Mouse (Mus musculus): ENCODE measurements around the gene Rbmxl1.

- no peak for TF ChIP-seq CTCF (IDR thresholded peaks at IDR 0.05; ENCODE audit: control insufficient read depth, insufficient read depth, low read length)
- TF ChIP-seq POLR2A (IDR thresholded peaks at IDR 0.05; ENCODE audit: borderline replicate concordance, control insufficient read depth, low read depth, low read length), result no peak
These were observed 34.9 kb upstream of the Rbmxl1 start for GRCm38 (mm10) chr8:78543621-78544020.
